Mouse (Mus musculus) kidney, adult 2 months (tissue): Measurements from ENCODE around the gene Ctrc. TPM values are rescaled to one million over a fixed set of nuclear protein-coding genes. Genes with fewer than 3 reads are reported as not detected.
"Not testable (repeated sequence)": the region's sequence is repeated elsewhere in the genome, so short reads cannot be mapped to it uniquely, and the experiment has no call there.

Experiments used
- DNase-seq: peaks from one replicate; pipeline ENCODE4 v3.0.0; 2021
- H3K27ac ChIP-seq: fragments of 200-500 bp; 2 replicates; pipeline ENCODE4 v1.5.1; 2012; ENCODE audit warnings: low read depth, low read length, control low read depth, inconsistent platforms; ENCODE audit not compliant: insufficient read depth
- H3K27me3 ChIP-seq: fragments of 200-500 bp; replicated peaks from 2 replicates; pipeline ENCODE4 v1.6.1; 2012; ENCODE audit warnings: mild to moderate bottlenecking, moderate library complexity, low read length, inconsistent platforms; ENCODE audit not compliant: control insufficient read depth, insufficient read depth
- H3K36me3 ChIP-seq: fragments of 200-500 bp; 2 replicates; pipeline ENCODE4 v1.6.1; 2012; ENCODE audit warnings: mild to moderate bottlenecking, moderate library complexity, low read length, inconsistent platforms; ENCODE audit not compliant: control insufficient read depth, insufficient read depth
- H3K4me1 ChIP-seq: fragments of 200-500 bp; 2 replicates; pipeline ENCODE4 v1.6.1; 2011; ENCODE audit warnings: low read length; ENCODE audit not compliant: control insufficient read depth, insufficient read depth
- H3K4me3 ChIP-seq: fragments of 200-500 bp; 2 replicates; pipeline ENCODE4 v1.5.1; 2011; ENCODE audit warnings: mild to moderate bottlenecking, low read depth, low read length, control low read depth; ENCODE audit not compliant: insufficient read depth
- CTCF ChIP-seq: fragments of 200-500 bp; conservative IDR thresholded peaks from 2 replicates; pipeline ENCODE4 v1.5.1; 2011; ENCODE audit warnings: low read depth, mild to moderate bottlenecking, control low read depth, low read length, moderate library complexity, mixed read lengths; ENCODE audit not compliant: insufficient read depth, insufficient read length
- POLR2A ChIP-seq: fragments of 200-500 bp; IDR thresholded peaks from one replicate; pipeline ENCODE4 v1.6.1; 2011; ENCODE audit warnings: low read depth, low read length, control low read depth
- WGBS: fragments of 180-500 bp; shearing (Covaris S2); methylation state at CpG from one replicate; pipeline ENCODE4 v1.1.7; 2018; 5-methylcytosine and 5-hydroxymethylcytosine counted together
- polyA plus RNA-seq: library from polyadenylated mRNA; depleted of rRNA; stranded (reverse); fragments of >200 nt; gene quantifications from 2 replicates; pipeline ENCODE4 v1.2.3, GENCODE M21; 2012

Ctrc gene
- polyA plus RNA-seq, 1 experiment, result not detected

GRCm38 (mm10) chr4:141787462-141787861, 58.7 kb downstream of the Ctrc start:
- 70% methylated on average over 7 of the region's 7 CpGs for WGBS
- H3K4me3 ChIP-seq, result no peak overlapping the region
- peaks cover 18% of the 10 kb centered on the region for H3K4me1 ChIP-seq
- no peak overlapping the region for H3K27ac ChIP-seq
- no peaks in the 10 kb centered on the region for H3K36me3 ChIP-seq
- no peaks in the 10 kb centered on the region for H3K27me3 ChIP-seq
- peak; percentile 40 for DNase-seq
- no peak for TF ChIP-seq CTCF
- TF ChIP-seq POLR2A, result no peak

DNA sequence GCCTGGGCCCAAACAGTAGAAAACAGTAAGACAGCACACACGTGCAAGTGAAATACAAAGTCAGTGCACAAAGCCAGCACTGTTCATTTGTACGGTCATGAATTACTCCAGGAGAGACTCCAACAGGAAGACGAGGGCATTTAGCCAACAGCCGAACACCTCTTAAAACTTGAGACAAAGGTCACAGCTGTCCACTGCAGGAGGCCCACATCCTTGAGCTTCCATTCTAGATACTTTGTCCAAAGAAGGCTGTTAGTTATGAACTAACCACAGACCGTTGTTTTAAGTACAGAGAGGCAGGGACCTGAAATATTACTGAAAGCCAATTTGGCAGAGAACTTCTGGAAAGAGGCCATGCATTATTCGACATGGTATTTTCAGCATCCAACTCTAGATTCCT, 59.1 kb downstream of the Ctrc start:
- peak; percentile 92 for DNase-seq
- no peak overlapping the region for H3K4me3 ChIP-seq
- H3K36me3 ChIP-seq, result no peaks in the 10 kb centered on the region; the same call in 1 of the 2 replicates
- H3K27me3 ChIP-seq, result no peaks in the 10 kb centered on the region
- WGBS, result 10% methylated on average over 6 of the region's 6 CpGs
- no peak overlapping the region for H3K27ac ChIP-seq
- TF ChIP-seq CTCF (no peak), POLR2A (no peak)
- peaks cover 18% of the 10 kb centered on the region for H3K4me1 ChIP-seq

DNA sequence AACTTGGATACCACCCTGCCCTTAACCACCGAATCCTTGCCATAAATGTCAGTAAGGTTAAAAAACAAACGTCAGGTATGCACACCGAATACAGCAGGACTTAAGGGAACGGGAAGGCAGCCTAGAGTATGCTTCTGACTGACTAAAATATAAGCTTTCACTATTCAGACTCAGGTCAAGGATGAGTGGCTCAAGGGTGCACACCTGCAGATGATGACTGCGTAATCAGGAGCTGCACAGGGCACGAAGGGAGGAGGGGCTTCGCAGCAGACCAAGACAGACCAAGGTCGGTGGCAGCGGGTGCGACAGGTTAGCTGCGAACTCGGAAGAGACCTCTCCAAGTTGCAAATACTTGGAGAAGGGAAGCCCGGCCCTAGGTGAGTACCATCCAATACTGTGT, 60.0 kb downstream of the Ctrc start:
- Histone ChIP-seq H3K27me3 (no peaks in the 10 kb centered on the region), H3K4me1 (peaks cover 18% of the 10 kb centered on the region), H3K27ac (no peak overlapping the region), H3K4me3 (no peak overlapping the region), H3K36me3 (no peaks in the 10 kb centered on the region; the same call in 1 of the 2 replicates)
- 63% methylated on average over 13 of the region's 13 CpGs for WGBS
- TF ChIP-seq POLR2A, result no peak
- no peak for TF ChIP-seq CTCF
- DNase-seq, result no peak

DNA sequence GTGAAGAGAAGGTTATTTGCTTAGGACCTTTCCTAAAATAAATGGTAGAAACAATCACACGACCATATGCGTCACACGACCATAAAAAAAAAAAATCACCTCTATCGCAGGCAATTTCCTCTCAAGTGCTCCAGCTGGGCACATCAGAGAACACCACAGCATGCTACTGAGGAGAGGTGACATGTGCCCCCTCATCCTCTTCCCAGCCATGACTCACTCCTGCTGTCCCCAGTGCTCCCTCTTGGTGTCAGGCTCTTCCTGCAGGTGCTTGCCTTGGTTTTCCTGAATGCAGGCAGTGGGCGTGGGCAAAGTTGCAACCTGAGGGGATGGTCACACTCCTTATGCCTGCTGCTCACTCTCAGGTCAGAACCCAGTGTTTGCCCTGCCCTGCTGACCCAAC, 61.3 kb downstream of the Ctrc start:
- H3K4me1 ChIP-seq, result peaks cover 18% of the 10 kb centered on the region
- no peaks in the 10 kb centered on the region; the same call in 1 of the 2 replicates for H3K36me3 ChIP-seq

DNA sequence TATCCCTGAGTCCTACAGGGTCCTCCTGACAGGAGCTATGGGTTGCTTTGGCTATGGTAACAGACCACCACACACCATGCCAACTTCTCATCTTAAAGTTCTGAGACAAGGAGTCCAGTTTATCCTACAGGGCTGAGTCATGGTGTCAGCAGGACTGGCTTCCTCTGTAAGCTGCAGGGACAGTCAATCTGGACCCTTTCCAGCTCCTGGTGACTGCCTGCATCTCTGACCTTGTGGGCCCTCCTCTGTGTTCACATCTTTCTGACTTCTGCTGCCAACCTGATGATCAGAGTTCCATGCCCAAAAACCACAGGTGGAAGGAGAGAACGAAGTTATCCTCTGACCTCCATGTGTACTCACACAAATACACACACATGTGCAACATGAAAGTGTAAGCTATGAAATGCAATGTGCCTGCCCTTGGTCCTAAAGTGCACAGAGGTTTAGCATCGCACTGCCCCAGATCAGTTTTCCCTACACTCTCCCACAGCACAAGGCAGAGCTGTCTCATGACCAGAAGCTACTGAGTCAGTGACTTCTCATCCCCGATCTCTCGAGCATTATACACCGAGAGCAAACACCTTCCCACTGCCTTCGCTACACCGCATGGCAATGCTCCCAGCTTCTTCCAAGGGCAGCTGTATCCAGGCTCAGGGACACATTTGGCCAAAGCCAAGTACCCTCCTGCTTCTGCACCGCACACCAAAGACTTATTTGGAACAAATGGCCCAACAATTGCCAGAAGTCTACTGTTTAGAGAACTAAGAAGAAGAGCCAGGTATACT, 64.8 kb downstream of the Ctrc start:
- WGBS, result 91% methylated on average over 8 of the region's 8 CpGs
- Histone ChIP-seq H3K4me3 (no peak overlapping the region), H3K27me3 (no peaks in the 10 kb centered on the region), H3K27ac (no peak overlapping the region), H3K36me3 (no peaks in the 10 kb centered on the region; the same call in 1 of the 2 replicates), H3K4me1 (peaks cover 3% of the 10 kb centered on the region; the same call in 1 of the 2 replicates)
- TF ChIP-seq POLR2A (no peak), CTCF (no peak)
- no peak for DNase-seq

More for the DNA sequence above, 61.3 kb downstream of the Ctrc start:
- WGBS, result 84% methylated on average over 5 of the region's 5 CpGs
- Histone ChIP-seq H3K27me3 (no peaks in the 10 kb centered on the region), H3K27ac (no peak overlapping the region), H3K4me3 (no peak overlapping the region)
- no peak for DNase-seq
- TF ChIP-seq POLR2A (no peak), CTCF (no peak)

GRCm38 (mm10) chr4:141779828-141780227, 66.3 kb downstream of the Ctrc start:
- no peak overlapping the region for H3K4me3 ChIP-seq
- TF ChIP-seq CTCF (no peak), POLR2A (no peak)
- peaks cover 3% of the 10 kb centered on the region for H3K36me3 ChIP-seq
- H3K27me3 ChIP-seq, result no peaks in the 10 kb centered on the region
- no peak overlapping the region for H3K27ac ChIP-seq
- WGBS, result 89% methylated on average over 8 of the region's 8 CpGs
- no peak for DNase-seq
- no peaks in the 10 kb centered on the region for H3K4me1 ChIP-seq

- not testable (repeated sequence) for H3K27ac ChIP-seq, H3K4me1 ChIP-seq, H3K36me3 ChIP-seq, H3K27me3 ChIP-seq, H3K4me3 ChIP-seq, DNase-seq
- WGBS, result 86% methylated on average over 4 of the region's 4 CpGs
Measured at GRCm38 (mm10) chr4:141773019-141773418, 73.1 kb downstream of the Ctrc start.
